Mouse (Mus musculus) neutrophil, adult 5-6 weeks (primary cell): ENCODE measurements around the gene Prpf38a. TPM values are rescaled to one million over a fixed set of nuclear protein-coding genes. Genes with fewer than 3 reads are reported as not detected.

Source experiments
- ATAC-seq: fragments of 151-379, 151-347 bp; 2 replicates; pipeline ENCODE4 v1.8.0; 2017; ENCODE audit warnings: mild to moderate bottlenecking, moderate TSS enrichment; ENCODE audit not compliant: insufficient number of reproducible peaks, poor library complexity, low FRiP score, severe bottlenecking; ENCODE audit errors: extremely low read depth
- total RNA-seq: library from RNA; stranded (forward); fragments of 200-1000 nt; gene quantifications from 2 replicates; pipeline ENCODE4 v1.2.3, GENCODE M21; 2017

Gene Prpf38a
- total RNA-seq = 59.9 and 62.9 TPM in 2 replicates

DNA sequence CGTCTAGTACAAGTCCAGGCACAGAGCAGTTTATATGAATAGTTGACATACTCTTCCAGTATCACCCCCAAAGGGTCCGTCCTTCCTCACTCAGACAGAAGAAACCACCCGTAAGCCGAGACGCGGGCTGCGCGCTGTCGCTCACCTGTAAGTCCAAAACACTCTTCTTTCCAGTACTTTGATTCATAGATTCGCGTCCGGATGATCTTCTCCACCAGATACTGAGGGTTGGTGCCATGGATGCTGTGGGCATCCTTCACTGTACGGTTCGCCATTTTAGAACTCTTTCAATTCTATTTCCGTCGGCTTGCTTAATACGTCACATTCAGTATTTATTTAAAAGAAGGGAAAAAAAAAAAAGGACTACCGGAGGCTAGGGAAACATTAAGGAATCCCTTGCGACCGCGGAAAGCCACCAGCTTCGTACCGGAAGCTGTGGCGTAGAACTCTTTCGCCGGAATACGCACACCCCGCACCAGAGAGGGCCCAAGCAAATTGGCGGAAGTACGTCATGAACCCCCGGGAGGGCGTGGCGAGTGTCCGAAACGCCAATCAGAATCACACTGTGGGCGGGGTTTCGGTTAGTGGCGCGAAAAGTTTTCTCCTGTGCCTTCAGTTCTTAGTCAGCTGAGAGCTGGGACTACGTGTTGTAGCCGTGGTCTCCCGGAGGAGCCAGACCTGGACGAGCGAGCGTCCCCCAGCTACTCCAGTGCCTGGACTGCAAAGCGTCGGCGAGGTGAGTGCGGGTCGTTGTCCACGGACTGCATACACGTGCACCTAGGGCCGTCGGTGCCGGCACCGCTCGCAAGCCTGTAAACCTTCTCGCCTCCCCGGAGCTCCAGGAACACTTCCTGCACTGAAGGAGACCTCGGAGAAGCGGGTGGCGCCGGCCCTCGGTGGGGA lies at the start of gene Prpf38a, which contains the start of gene Orc1:
Gene Prpf38a, minus strand, starts transcription at position 497 of the 903 bp plus-strand sequence.
Gene Orc1, plus strand, starts transcription at position 584 of the 903 bp plus-strand sequence.
- peak; percentile 99 for ATAC-seq

DNA sequence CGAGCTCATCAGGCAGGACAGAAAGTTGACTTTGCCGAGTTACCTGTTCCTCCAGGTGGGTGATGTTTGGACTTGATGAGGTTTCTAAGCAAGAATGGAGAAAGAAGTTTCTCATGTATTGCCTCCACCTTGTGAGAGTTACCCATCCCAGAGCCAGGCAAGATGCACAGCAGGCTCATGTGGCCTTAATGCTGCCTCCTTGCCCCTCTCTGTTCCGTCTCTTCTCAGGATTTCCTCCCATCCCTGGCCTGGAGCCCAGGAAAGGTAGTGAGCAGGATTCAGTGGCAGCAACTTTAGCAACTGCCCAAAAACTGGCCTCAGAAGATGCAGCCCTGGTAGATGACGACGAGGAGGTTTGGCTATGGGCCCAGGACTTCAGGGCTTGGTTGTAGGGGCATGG lies 47.9 kb upstream of the Prpf38a start:
- no peak for ATAC-seq

DNA sequence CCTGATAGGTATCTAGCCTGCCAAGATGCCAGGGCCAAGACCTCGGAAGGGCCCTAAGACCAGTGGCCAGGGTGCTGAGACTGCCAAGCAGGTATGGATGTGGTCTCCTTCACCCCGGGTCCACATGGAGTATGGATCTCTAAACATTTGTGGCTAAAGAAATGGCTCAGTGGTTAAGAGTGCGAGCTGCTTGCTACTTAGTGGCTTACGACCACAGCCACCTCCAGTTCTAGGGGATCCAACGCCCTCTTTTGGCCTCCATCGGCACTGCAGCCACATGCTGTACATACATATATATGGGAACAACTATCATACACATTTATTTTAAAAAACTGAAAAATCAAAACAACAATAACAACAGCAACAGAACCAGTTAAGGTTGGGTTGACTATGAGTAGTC lies 42.4 kb upstream of the Prpf38a start:
- ATAC-seq = no peak

DNA sequence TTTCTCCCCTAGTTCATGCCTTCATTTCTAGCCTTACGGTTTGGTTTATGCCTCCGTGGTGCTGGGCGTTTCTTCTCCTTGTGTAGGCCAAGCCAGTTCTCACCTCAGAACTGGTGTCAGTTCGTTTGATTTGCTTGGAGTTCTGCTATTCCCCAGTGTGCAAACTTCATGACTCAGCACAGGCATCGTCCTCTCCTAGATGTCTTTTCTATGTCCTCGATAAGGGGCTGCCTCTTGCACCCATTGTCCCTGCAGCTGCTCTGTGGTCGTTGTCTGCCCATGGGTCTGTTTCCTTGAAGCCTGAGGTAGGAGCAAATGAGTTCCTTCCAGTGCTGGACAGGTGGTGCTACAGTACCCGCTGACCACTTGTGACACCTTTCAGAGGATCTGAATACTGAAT lies 41.4 kb upstream of the Prpf38a start:
- no peak for ATAC-seq

DNA sequence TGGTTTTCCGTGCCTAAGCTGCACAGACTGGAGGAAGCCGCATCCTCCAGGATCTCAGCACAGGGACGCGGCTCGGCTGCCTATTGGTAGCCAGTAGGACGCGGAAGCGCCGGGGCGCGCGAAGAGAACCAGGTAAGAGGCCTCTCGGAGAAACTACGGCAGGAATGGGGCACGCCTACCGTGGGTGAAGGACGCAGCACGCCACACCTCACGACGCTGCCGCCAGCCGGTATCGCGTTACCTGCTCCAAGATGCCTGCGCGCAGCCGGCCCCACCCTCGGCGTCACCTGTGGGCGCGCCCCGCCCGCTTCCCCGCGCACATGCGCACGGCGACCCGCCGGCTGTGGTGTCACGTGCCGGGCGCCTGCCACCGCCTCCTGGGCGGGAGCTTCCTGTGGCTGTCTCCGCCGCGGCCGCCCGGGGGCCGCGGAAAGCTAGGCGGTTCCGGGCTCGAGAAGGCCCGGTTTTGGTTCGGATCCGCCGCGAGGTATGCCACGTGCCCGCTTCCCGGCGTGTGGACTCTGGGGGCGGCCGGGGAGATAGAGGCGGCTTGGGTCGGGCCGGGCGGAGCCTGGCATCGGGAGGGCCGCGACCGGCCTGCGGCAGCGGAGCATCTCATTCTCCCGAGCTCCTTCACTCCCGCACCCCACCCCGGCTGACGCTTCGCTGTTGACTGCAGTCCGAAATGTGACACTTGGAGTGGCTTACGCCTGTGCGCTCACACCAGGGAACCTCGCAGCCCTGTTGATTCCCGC lies 40.6 kb upstream of the Prpf38a start, which contains the start of gene Cc2d1b:
Gene Cc2d1b, plus strand, starts transcription at position 354 of the 755 bp plus-strand sequence.
- peak; percentile 89 for ATAC-seq

DNA sequence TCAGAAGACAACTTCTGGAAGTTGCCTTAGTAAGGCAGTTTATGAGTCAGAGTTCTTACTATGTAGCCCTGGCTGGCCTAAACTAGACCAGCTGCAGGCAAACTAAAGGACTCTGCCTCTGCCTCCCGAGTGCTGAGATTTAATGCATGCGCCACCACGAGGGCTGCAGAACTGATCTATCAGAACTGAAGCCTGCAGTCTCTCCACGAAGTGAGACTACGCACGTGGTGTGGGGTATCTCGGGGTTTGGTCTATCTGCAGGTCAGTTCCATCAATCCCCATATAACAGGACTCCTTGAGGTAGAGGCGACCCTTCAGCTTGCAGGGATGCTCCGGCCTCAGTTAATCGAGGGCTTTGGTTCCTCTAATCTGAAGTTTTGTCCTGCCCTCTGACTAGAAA lies 40.0 kb upstream of the Prpf38a start:
- ATAC-seq = no peak

DNA sequence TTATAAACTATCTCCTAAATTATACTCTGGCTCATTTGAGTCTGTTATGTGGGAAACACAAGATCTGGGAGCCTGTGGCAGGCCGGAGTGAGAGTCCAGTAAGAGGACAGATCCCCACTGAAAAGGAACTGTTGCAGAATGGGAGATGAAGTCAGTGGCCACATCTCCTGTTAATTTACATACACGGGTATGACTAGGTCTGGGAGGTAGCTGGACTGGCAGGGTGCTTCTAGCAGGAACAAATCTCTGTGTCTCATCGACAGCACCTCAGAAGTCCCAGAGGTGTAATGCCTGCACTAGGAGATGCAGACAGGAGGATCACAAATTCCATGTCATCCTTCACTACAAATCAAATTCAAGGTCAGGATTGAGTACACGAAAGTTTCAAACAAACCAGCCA lies 39.5 kb upstream of the Prpf38a start:
- no peak for ATAC-seq

DNA sequence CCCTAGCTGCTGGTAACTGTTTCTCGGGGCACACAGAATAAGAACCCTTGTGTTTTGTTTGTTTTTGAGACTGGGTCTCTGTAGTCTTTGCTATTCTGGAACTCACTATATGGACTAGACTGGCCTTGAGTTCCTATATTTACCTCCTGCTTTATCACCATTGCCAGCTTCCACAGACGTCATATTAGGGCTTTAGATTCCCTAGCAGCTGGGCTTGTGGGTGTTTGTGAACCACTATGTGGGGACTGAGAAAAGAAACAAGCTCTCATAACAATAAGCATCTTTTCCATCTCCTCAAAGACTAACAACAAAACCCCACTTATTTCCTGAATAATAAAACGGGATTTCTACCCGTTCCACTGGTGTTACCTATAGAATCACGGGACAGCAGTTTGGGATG lies 31.8 kb upstream of the Prpf38a start:
- no peak for ATAC-seq

DNA sequence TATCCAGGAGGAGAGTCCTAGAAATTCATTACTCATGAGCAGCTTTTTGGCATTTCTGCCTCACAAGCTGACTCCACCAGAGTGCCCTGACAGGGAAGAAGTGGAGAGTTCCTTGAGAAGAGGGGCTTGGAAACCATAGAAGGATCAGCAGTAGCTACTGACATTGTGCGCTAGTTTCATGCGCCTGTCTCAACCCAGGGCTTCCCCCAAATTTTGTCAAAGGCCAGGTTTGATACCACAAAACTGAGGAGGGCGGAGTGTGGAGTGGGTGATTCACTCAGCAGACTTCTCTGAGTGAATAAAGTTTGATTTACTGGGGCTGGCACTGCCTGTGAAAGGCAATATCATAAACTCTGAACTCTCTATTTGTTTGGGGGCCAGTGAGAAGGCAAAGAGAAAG lies 29.5 kb upstream of the Prpf38a start:
- ATAC-seq = no peak

DNA sequence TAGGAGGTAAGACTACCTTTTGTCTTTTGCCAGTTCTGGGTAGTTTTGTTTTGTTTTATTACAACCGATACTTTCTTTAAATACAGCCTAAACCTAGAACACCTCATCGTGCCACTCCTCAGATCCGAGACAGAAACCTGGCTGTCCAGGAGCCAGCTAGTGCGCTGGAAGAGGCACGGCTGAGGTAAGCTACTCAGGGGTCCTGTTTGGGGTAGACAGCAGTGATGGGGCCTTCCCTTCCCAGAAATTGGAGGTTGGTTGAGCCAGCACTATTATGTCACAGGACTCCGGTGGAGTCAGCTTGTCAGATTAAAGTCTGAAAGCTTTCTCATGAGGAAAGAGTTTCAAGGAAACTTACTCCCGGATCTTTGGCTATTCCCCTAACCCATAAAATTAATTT lies 22.7 kb upstream of the Prpf38a start:
- ATAC-seq = no peak

DNA sequence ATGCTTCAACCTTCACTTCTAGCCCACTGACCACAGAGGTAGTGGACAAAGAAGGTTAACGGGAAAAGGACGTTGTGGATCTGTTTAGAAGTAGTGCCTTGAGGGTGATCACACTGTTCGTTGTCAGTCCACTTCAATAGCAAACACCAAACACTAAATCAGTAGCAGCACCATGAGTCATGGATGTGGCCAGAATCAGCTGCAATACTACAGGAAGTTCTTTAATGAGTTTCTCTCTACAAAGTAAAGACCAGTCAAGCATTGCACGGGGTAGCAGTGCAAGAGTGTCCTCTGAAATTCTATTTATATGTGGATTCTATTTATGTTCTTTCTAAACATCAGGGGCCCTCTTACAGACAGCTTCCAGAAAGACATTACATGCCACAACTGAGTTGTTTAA lies 19.2 kb upstream of the Prpf38a start:
- no peak for ATAC-seq

DNA sequence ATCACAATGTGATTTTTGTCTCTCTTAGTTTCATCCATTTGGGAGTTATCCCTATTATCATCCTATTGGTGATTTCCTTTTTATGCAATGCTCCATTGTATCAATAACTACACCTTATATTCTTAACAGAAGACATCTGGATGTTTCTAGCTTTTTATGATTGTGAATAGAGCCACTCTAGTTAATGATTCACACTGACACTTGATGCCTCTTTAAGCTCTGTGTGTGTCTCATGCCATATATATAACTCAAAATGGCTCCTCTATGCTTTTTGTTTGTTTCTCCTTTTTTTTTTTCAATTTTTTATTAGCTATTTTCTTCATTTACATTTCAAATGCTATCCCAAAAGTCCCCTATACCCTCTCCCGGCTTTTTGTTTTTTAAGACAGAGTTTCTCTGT lies 16.6 kb upstream of the Prpf38a start:
- no peak for ATAC-seq

DNA sequence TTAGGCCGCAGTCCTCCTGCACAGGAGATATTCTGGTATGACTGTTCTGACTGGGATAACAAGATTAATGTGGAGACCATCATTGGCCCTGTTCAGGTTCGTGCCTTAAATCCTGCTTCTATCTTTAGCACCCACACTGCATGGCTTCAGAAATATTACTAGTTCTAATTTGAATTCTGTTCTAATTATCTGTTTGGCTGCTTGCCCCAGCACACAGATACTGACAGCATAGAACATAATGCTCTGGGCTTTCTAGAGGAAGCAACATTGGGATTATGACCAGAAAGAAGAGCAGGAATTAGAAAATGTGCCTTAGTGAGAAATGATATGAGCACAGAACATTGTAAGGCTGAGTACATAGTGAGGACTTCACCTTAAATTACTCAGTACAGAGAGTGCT lies 14.2 kb upstream of the Prpf38a start:
- no peak for ATAC-seq

DNA sequence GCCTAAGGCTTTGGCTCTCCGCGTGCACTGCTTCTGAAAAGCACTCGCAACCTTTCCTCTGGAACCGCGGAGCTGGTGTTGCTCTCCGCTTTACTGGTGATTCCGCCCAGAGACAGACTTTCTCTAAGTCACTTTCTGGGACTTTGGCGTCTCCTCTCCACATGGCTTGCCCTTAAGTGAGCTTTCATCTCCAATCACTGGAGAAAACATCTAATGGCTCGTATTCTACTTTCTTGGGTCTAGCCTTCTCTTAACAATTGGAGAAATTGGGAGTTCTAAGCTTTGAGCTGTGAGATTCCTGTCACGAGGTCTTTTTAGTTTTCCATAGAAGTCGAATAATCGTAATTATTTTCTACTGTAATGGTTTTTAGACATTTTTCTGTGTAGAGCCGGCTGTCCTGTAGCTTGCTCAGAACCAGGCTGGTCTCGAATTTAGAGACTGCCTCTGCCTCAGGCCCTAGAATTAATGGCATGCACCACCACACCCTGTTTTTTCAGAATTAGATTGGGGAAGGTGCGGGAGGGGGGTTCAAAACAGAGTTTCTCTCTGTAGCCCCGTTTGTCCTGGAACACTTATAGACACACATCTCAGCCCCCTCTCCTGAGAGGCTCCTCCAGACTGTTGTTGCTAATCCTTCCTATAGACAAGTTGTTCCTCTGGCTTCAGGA lies 741 bp upstream of the Prpf38a start:
- ATAC-seq = no peak

DNA sequence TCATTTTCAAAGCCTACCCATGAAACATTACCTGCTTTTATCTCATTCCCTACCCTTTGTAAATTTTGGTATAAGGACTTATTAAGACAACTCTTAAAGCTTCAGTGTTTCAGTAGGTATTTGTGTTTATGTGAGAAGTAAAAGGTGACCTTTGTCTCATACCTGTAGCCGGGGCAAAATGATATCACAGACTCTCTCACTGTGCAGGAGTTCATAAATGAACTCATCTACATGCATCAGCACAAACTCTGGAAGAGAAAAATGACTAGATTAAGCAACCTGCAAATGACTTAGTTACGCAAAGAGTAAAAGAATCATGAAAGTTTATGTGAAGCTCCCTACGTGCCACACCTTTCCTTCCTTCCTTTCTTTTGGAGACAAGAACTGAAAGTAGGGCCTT lies 6.5 kb downstream of the Prpf38a start:
- no peak for ATAC-seq

DNA sequence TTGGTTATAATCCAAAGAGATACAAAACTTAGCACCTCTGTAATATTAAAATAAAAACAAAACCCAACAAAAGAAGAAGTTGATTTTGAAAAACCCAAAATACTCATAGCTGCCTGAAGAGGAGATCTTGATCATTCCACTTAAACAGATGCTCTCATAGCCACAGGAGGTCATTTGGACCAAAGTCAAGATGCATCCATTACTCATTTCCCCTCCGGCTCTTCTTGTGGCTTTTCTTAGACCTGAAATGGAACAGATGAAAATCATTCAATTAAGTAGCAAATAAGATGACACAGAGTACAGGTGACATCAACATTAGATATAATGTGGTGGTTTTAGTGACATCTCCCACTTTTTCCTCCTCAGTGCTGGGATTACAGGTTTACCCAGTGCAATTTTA lies 14.1 kb downstream of the Prpf38a start:
- no peak for ATAC-seq

DNA sequence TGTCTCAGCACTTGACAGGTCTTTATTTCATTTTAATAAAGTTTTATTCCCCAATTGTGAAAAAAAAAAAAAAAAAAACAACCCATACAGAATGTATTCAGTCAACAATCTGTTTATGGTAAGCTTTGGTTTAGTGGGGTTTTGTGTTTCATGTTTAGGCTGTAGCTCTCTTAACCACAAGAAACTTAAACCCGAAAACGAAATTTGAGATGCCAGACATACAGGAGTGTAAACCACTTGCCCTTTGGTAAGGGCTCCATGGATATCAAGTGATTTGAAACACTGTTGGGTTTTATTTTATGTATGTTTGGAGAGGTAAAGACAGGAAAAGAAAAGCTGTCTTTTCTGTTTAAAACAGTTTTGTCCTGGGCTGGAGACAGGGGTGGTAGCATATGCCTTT lies 39.4 kb downstream of the Prpf38a start:
- ATAC-seq = no peak
